Mouse (Mus musculus) kidney, embryonic 15.5 days (tissue): Measurements from ENCODE around the gene Slc29a3. TPM values are rescaled to one million over a fixed set of nuclear protein-coding genes. Genes with fewer than 3 reads are reported as not detected.

Experiments used
- ATAC-seq: fragments of 200-750 bp; cut with Nextera tagmentation; replicated peaks from 2 replicates; pipeline ENCODE4 v1.8.0; 2017; ENCODE audit warnings: moderate TSS enrichment; ENCODE audit not compliant: low FRiP score
- H3K27ac ChIP-seq: fragments of 300-500 bp; sonication (generic); 2 replicates; pipeline ENCODE4 v1.5.1; 2015; ENCODE audit warnings: mild to moderate bottlenecking, inconsistent platforms
- H3K27me3 ChIP-seq: fragments of 300-500 bp; sonication (generic); 2 replicates; pipeline ENCODE4 v1.6.1; 2015; ENCODE audit warnings: inconsistent platforms
- H3K36me3 ChIP-seq: fragments of 300-500 bp; sonication (generic); 2 replicates; pipeline ENCODE4 v1.6.1; 2015; ENCODE audit warnings: inconsistent platforms
- H3K4me1 ChIP-seq: fragments of 300-500 bp; sonication (generic); 2 replicates; pipeline ENCODE4 v1.6.1; 2015; ENCODE audit warnings: inconsistent platforms
- H3K4me2 ChIP-seq: fragments of 300-500 bp; sonication (generic); 2 replicates; pipeline ENCODE4 v1.6.1; 2015; ENCODE audit warnings: moderate library complexity, mild to moderate bottlenecking, inconsistent platforms
- H3K4me3 ChIP-seq: fragments of 300-500 bp; sonication (generic); replicated peaks from 2 replicates; pipeline ENCODE4 v1.5.1; 2015; ENCODE audit warnings: mild to moderate bottlenecking, inconsistent platforms
- H3K9ac ChIP-seq: fragments of 300-500 bp; sonication (generic); 2 replicates; pipeline ENCODE4 v1.6.1; 2015; ENCODE audit warnings: mild to moderate bottlenecking, inconsistent platforms
- H3K9me3 ChIP-seq: fragments of 300-500 bp; sonication (generic); replicated peaks from 2 replicates; pipeline ENCODE4 v1.6.1; 2016; ENCODE audit warnings: inconsistent platforms
- WGBS: fragments of 180-500 bp; shearing (Covaris S2); methylation state at CpG from one replicate; pipeline ENCODE4 v1.1.7; 2015; ENCODE audit warnings: mixed read lengths; 5-methylcytosine and 5-hydroxymethylcytosine counted together
- polyA plus RNA-seq: library from polyadenylated mRNA; unstranded; fragments of >200 nt; fragmentation: Nextera tagmentation; extraction: Ambion mirVana; gene quantifications from 2 replicates; pipeline ENCODE4 v1.2.1, GENCODE M21; 2015

Slc29a3 gene
- polyA plus RNA-seq: 13.4 and 15.5 TPM in 2 replicates

- Histone ChIP-seq H3K9me3 (no peaks in the 10 kb centered on the region), H3K27ac (peak within 1 kb of the TSS; percentile 89), H3K36me3 (peaks cover 6% of the 10 kb centered on the region), H3K9ac (peak within 1 kb of the TSS; percentile 65), H3K4me1 (peaks cover 27% of the 10 kb centered on the region), H3K4me3 (peak within 1 kb of the TSS; percentile 64), H3K4me2 (peak within 1 kb of the TSS; percentile 72), H3K27me3 (no peaks in the 10 kb centered on the region)
- 7% methylated on average over 41 of the region's 41 CpGs for whole genome bisulfite sequencing
- peak; percentile 91 for ATAC-seq
Measured at GRCm38 (mm10) chr10:60752040-60753020, at the start of gene Slc29a3. TSS of gene Slc29a3 (minus strand) at chr10:60752794.

- peaks cover 85% of the 10 kb centered on the region for H3K4me1 ChIP-seq
- no peak overlapping the region for H3K4me3 ChIP-seq
- no peaks in the 10 kb centered on the region for H3K36me3 ChIP-seq
- WGBS: 57% methylated on average over 12 of the region's 12 CpGs
- H3K9ac ChIP-seq: no peak overlapping the region
- H3K9me3 ChIP-seq: no peaks in the 10 kb centered on the region
- peak overlapping the region; percentile 63 for H3K27ac ChIP-seq
- H3K4me2 ChIP-seq: no peak overlapping the region
- no peak for ATAC-seq
- H3K27me3 ChIP-seq: peaks cover 15% of the 10 kb centered on the region; the same call in 1 of the 2 replicates
Measured at GRCm38 (mm10) chr10:60801898-60802412, 49.4 kb upstream of the Slc29a3 start.

GRCm38 (mm10) chr10:60801168-60801897, 48.7 kb upstream of the Slc29a3 start:
- Histone ChIP-seq H3K36me3 (no peaks in the 10 kb centered on the region), H3K27ac (peak overlapping the region; percentile 63), H3K27me3 (peaks cover 15% of the 10 kb centered on the region; the same call in 1 of the 2 replicates), H3K4me2 (0 out of 2 replicates have a peak overlapping the region, but pooled peaks have one; percentile 10), H3K9me3 (no peaks in the 10 kb centered on the region), H3K4me3 (no peak overlapping the region), H3K4me1 (peaks cover 84% of the 10 kb centered on the region), H3K9ac (0 out of 2 replicates have a peak overlapping the region, but pooled peaks have one; percentile 14)
- WGBS: 38% methylated on average over 11 of the region's 11 CpGs
- ATAC-seq: no peak

- whole genome bisulfite sequencing: 9% methylated on average over 19 of the region's 19 CpGs
- Histone ChIP-seq H3K9me3 (no peaks in the 10 kb centered on the region), H3K4me3 (no peak overlapping the region), H3K9ac (no peak overlapping the region), H3K27me3 (peaks cover 11% of the 10 kb centered on the region; the same call in 1 of the 2 replicates), H3K4me1 (peaks cover 83% of the 10 kb centered on the region), H3K27ac (peak overlapping the region; percentile 51), H3K4me2 (peak overlapping the region; percentile 26), H3K36me3 (no peaks in the 10 kb centered on the region)
- no peak for ATAC-seq
Measured at GRCm38 (mm10) chr10:60800295-60801167, 47.9 kb upstream of the Slc29a3 start.

DNA sequence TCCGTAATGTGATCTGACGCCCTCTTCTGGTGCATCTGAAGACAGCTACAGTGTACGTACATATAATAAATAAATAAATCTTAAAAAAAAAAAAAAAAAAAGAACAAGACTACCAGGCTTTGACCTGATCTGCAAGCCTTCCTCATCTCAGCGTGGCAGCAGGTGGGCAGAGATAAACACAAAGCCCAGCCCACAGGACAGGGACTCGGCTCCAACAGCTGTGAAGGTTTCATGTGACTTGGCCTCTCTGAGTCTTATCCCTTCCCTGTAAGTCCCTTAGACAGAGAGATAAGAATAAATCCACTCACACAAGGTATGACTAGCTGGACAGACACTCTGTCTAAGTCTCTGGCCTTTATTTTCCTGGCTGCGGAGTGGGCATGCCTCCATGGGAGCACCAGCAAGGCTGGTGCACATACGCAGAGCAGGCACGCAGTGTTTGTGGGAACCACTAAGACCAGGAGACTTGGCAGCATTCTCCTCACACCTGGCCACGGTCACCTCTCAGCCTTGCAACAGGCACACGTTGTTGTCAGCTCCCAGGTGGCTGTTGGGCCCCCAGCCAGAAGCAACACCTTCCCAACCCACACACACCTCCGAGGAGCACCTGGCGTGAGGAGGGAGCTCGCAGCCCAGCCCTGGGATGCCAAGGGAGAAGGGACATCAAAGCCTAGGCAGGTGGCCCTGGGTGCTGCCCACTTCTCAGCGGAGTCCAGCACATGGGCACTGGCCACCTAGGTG, 45.3 kb upstream of the Slc29a3 start:
- ATAC-seq: no peak
- Histone ChIP-seq H3K4me2 (no peak overlapping the region), H3K4me3 (no peak overlapping the region), H3K27me3 (peaks cover 3% of the 10 kb centered on the region; the same call in 1 of the 2 replicates), H3K36me3 (no peaks in the 10 kb centered on the region), H3K27ac (no peak overlapping the region), H3K9ac (no peak overlapping the region), H3K4me1 (peaks cover 84% of the 10 kb centered on the region), H3K9me3 (no peaks in the 10 kb centered on the region)
- 81% methylated on average over 14 of the region's 14 CpGs for WGBS

GRCm38 (mm10) chr10:60796474-60796873, 43.9 kb upstream of the Slc29a3 start:
- no peak overlapping the region for H3K27ac ChIP-seq

DNA sequence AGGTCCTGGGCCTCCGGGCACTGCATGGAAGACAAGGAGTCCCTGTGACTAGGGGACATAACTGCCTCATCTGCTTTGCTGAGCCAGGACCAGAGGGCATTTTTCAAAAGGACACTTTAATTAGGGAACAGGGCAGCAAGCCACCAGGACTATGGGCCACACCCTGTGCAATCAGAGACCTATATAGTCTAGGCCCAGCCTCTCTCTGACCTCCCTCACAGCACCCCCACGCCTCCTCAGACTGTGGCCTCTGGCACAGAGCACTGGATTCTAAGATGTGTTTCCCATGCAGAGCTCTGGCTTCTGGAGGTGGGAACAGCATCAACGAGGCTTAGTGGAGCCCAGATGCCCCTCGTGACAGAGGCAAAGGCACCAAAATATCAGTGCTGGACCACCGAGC, 43.4 kb upstream of the Slc29a3 start:
- Histone ChIP-seq H3K9me3 (no peaks in the 10 kb centered on the region), H3K27ac (no peak overlapping the region), H3K36me3 (no peaks in the 10 kb centered on the region), H3K9ac (no peak overlapping the region), H3K4me2 (no peak overlapping the region), H3K27me3 (peaks cover 13% of the 10 kb centered on the region; the same call in 1 of the 2 replicates), H3K4me3 (no peak overlapping the region), H3K4me1 (peaks cover 85% of the 10 kb centered on the region)
- 59% methylated on average over 5 of the region's 5 CpGs for WGBS
- no peak for ATAC-seq

More at GRCm38 (mm10) chr10:60796474-60796873, 43.9 kb upstream of the Slc29a3 start:
- no peak overlapping the region for H3K4me2 ChIP-seq
- peaks cover 8% of the 10 kb centered on the region; the same call in 1 of the 2 replicates for H3K27me3 ChIP-seq
- H3K9ac ChIP-seq: no peak overlapping the region
- no peaks in the 10 kb centered on the region for H3K9me3 ChIP-seq
- ATAC-seq: no peak
- H3K36me3 ChIP-seq: no peaks in the 10 kb centered on the region
- WGBS: 65% methylated on average over 7 of the region's 7 CpGs
- H3K4me1 ChIP-seq: peaks cover 89% of the 10 kb centered on the region
- no peak overlapping the region for H3K4me3 ChIP-seq

GRCm38 (mm10) chr10:60794792-60795191, 42.2 kb upstream of the Slc29a3 start:
- no peak overlapping the region for H3K4me3 ChIP-seq
- H3K4me2 ChIP-seq: no peak overlapping the region
- no peaks in the 10 kb centered on the region for H3K9me3 ChIP-seq
- no peak overlapping the region for H3K9ac ChIP-seq
- peaks cover 14% of the 10 kb centered on the region; the same call in 1 of the 2 replicates for H3K27me3 ChIP-seq
- H3K36me3 ChIP-seq: no peaks in the 10 kb centered on the region
- peak overlapping the region; percentile 42; the same call in 1 of the 2 replicates for H3K27ac ChIP-seq
- H3K4me1 ChIP-seq: peaks cover 72% of the 10 kb centered on the region
- ATAC-seq: peak; percentile 16; the same call in 1 of the 2 replicates
- WGBS: 33% methylated on average over 8 of the region's 8 CpGs

- Histone ChIP-seq H3K27me3 (peaks cover 14% of the 10 kb centered on the region; the same call in 1 of the 2 replicates), H3K27ac (peak overlapping the region; percentile 42), H3K4me2 (no peak overlapping the region), H3K4me3 (no peak overlapping the region), H3K4me1 (peaks cover 68% of the 10 kb centered on the region), H3K9me3 (no peaks in the 10 kb centered on the region), H3K36me3 (no peaks in the 10 kb centered on the region), H3K9ac (no peak overlapping the region)
- WGBS: 31% methylated on average over 11 of the region's 11 CpGs
- ATAC-seq: peak; percentile 57
Measured at GRCm38 (mm10) chr10:60794374-60794773, 41.8 kb upstream of the Slc29a3 start.

GRCm38 (mm10) chr10:60792841-60793240, 40.2 kb upstream of the Slc29a3 start:
- Histone ChIP-seq H3K4me3 (no peak overlapping the region), H3K27me3 (0 out of 2 replicates have a peak, but pooled peaks cover 11% of the 10 kb centered on the region), H3K36me3 (no peaks in the 10 kb centered on the region), H3K9ac (no peak overlapping the region), H3K4me2 (no peak overlapping the region), H3K9me3 (no peaks in the 10 kb centered on the region), H3K4me1 (peaks cover 54% of the 10 kb centered on the region), H3K27ac (peak overlapping the region; percentile 62)
- ATAC-seq: no peak
- WGBS: 27% methylated on average over 11 of the region's 11 CpGs
